Mouse (Mus musculus) stomach, postnatal 0 days (tissue): Measurements from ENCODE around the gene Pds5a.

Experiments used
- CTCF ChIP-seq: IDR thresholded peaks from 2 replicates; pipeline ENCODE4 v1.5.1; 2016; ENCODE audit warnings: antibody characterized with exemption, low read depth, mild to moderate bottlenecking, moderate library complexity
- EP300 ChIP-seq: optimal IDR thresholded peaks from 2 replicates; pipeline ENCODE3; 2016; ENCODE audit warnings: antibody characterized with exemption

- TF ChIP-seq EP300 = no peak
- TF ChIP-seq CTCF = no peak
Observed at GRCm38 (mm10) chr5:65638896-65639295, 59.2 kb downstream of the Pds5a start.
